Mouse (Mus musculus) v-Abl transformed pro-B cells (cell line): ENCODE measurements around the gene Cd5.

Source experiments
- in situ Hi-C, 2 experiments: fragments of 400-800 bp; cut with MboI; formaldehyde crosslinking; loops; one replicate each; pipeline ENCODE4 v1.15.1; 2025; ENCODE audit not compliant: unreplicated experiment in 2 of 2

Gene Cd5

DNA sequence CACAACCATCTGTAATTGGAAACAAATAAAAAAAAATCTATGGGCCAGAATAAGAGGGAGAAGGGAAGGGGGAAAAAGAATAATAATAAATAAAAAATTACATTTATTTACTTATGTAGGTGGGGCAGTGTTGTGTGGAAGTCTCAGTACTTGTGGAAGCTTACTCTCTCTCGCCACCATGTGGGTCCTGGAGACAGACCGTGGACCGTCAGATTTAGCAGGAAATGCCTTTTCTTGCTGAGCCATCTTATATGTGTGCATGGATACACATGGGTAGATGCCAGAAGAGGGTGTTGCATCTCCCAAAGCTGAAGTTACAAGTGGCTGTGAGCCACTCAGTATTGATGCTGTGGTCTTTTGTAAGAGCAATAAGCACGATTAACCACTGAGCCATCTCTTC is 57.2 kb downstream of the Cd5 start:
- in situ Hi-C loops = loop anchor here in 1 of 2 experiments (5.0 to 25.0 kb wide), 2 partner anchors 36 to 1781 kb away; partner anchors contain the start of gene Mpeg1

DNA sequence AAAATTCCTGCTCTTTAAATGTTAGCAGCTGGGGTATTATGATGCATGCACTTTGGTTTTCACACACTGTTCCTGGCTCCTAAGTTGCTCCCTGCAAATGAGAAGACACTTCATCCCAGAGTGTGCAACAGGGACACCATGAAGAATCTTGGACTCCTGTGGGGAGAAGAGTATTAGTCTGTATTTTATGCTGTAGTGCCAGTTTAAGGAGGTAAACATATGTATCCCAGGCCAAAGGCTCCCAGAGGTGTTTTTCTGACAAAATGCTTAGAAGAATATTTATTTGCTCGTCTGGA is 60.1 kb downstream of the Cd5 start:
- in situ Hi-C loops = loop anchor here (5.0 to 25.0 kb wide), 2 partner anchors 34 to 1784 kb away; partner anchors contain the start of gene Mpeg1 (in 1 of the 2)

DNA sequence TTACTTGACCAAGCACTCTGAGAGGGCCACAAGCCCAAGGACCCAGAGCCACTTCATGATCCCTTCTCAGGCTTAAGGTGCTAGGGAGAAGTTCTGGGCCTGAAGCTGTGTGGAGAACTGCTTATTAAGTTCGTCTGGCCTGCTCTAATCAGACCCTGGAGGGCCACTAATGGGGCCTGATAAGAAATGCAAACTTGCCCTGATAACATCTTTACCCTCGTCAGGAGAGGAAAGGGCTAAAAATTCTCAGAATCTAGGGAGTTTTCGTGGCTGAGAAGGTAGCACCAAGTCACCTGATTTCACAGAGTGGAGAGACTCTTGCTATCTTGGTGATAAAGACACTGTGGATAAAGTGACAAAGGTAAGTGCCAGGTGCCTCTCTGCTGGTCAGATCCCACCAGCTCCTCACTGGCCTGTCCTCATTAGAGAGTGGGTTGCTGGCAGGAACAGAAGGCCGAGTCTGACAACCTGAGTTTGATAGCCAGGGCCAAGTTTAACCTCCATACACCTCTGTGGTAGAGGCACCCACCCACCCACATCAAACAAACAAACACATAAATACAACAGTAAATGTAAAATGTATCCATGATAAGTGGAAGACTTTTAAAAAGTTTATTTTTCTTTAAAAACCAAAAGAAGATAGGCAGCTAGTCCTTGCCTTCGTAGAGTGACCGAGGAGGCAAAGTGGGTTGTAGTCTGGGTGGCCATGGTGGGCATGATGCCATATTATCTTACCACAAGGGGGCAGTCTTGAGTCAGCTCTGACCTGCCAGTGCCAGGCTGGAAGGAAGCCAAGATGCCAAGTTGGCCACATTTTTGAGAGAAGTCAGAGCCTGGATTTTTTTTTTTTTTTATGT is 60.7 kb downstream of the Cd5 start, which contains the start of gene Pga5:
TSS of gene Pga5 (minus strand) at position 157 of the 857 bp plus-strand sequence.
- in situ Hi-C loops = loop anchor here (5.0 to 25.0 kb wide), 2 partner anchors 34 to 1784 kb away; partner anchors contain the start of gene Mpeg1 (in 1 of the 2)

DNA sequence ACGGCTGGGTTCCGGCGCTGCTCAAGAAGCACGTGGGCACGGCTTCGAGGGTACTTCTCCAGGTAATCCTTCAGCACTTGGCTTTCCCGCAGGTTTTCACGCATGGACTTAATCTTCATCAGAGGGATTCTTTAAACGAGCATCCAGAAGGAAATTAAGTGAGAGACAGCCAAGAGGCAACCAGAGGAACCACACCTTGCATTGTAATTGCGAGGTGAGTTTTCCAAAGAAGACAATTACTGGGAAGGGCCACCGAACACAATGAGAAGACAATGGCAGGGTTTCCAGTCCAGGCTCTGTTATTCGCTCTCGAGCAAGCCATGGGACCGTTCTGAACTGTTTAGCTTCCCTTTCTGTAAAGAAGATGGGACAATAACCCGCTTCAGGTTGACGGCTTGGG is 62.1 kb downstream of the Cd5 start:
- in situ Hi-C loops = loop anchor here (5.0 to 25.0 kb wide), 2 partner anchors 36 to 1786 kb away; partner anchors contain the start of gene Mpeg1 (in 1 of the 2)

DNA sequence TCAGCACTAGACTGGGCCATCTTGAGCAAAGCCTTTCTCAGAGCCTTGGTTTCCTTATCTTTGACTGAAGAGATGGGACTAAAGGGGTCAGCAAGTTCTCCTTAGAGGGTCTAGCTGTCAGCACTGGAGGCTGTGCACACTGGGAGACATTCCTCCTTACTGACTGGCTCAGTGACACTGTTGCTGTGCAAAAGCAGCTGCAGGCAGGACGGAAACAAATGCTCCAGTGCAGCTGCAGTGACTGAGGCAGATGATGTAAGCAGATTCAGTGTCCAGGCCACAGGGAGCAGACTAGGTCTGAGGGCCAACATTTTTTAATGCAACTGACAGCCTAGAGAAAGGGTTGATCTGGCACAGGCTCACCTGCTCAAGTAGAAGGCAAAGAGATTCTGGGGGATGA is 65.5 kb downstream of the Cd5 start:
- in situ Hi-C loops = loop anchor here in 1 of 2 experiments (5.0 kb wide), 1 partner anchor 289 kb away; no protein-coding TSS in a partner anchor

DNA sequence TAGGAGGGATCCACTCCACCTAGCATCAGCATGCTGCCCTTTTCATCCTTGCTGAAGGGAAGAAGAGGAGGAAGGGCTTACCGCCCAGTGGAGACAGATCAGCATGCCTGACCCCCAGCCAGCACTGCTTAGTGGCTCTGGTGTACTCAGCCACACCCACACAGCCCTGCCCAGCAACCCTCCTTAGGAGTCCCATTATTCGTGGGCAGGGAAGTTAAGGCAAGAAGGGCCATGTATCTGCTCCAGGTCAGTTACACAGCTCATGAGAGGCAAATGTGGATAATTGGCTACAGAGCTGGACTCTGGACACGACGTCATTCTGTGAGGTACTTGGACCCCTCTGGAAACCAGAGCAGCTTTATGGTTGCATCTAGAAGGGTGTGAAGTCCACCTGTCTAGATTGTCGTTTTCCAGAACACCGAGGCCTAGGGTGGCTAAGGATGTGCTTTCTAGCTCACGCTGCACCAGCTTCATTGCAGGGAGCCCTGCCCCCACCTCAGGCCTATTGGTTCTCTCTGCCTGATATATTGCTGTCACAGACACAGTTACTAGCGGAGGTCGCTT is 66.9 kb downstream of the Cd5 start:
- in situ Hi-C loops = loop anchor here in 1 of 2 experiments (5.0 kb wide), 1 partner anchor 290 kb away; no protein-coding TSS in a partner anchor

DNA sequence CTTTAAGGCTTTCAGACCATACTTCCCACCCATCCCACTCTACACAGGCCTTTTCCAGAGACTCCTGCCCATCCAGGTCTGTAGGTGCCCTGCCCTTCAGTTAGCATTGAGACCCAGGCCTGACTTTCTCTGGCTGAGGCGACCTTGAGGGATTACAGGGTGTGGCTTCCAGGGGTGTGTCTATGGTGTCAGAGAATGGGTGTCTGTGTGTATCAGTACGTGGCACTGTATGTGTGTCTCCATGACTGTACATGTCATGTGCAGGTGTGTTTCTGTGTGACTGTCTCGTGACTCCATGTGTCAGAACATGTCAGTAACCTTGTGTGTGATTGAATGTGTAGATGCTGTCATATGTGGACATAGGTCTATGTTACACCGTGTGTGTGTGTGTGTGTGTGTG is 67.5 kb downstream of the Cd5 start:
- in situ Hi-C loops = loop anchor here in 1 of 2 experiments (5.0 kb wide), 1 partner anchor 291 kb away; no protein-coding TSS in a partner anchor
